Mouse (Mus musculus) brain, embryonic 18.5 days (tissue): ENCODE results near the gene Bace2.

Source experiments
- DNase-seq: peaks from one replicate; pipeline ENCODE4 v3.0.0-alpha.2; 2012; ENCODE audit warnings: low read depth, low spot score

Bace2 gene

DNA sequence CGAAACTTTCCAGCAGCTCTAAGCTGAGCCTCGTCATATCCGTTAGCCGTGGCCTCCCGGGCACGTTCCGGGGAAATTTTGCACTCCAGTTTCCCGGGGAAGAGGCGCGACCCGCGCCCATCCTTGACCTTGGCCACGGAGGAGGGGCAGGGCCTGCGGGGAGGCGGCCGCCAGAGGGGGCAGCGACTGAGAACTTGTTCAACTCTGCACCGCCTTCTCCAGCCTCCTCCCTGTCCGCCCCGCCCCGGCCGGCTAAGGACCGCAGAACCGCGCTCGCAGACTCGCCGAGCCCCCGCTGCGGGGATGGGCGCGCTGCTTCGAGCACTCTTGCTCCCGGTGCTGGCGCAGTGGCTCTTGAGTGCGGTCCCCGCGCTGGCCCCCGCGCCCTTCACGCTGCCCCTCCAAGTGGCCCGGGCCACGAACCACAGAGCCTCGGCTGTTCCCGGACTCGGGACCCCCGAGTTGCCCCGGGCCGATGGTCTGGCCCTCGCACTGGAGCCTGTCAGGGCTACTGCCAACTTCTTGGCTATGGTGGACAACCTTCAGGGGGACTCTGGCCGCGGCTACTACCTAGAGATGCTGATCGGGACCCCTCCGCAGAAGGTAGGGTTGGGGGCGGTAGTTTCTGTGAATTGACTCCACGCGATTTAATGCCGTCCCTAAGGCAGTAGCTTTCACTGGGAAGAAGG is at the start of gene Bace2:
TSS of gene Bace2 (plus strand) at position 244 of the 689 bp plus-strand sequence.
- DNase-seq: no peak

DNA sequence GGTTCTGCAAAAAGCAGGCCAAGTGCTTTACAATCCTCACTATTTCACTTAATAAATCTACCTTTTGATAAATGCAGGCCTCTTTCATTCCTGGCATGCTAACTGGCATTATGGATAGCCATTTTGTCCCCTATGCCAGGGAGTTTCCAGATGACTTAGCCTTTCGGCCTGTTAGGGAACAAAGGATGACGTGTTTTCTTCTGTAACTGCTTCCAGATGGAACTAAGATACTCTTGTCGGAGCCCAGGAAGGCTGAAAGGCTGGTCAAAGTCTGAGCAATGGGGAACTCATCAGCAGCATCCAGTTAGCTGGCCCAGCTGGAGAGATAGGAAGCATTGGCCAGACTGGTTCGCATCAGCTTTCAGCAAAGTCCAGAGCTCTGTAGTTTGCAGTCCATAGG is 48.9 kb upstream of the Bace2 start:
- DNase-seq: no peak

DNA sequence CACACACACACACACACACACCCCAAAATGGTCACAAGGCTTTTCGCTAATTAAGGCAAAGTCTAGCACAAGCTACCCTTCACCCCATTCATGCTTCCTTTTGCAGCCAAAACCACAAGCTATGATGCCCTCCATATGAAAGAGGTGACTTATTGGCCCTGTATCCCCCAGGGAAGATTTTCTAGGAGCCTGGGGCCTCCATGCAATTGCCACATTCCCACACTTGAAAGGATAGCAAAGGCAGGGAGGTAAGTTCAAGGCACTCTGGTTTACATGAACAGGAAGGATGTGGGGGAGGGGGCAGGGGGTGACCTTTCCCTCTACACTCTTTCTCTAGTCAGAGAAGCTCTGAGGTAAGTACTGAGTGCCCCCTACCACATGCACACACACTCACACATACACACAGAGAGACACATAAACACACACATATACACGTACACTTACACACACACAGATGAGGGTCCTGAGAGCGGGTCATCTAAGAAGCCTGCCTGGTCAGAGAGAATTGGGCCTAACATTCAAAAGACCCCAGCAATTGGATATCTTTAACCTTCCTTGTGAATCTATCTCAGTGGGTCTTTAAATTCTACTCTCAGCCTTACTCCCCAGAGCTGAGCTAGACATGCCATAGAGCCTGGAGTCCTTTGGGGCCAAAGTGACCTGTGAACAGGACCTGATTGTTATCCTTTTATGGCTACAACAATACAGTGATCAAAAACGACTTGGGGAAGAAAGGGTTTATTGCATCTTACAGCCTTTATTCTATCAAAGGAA is 46.6 kb upstream of the Bace2 start:
- DNase-seq: no peak

DNA sequence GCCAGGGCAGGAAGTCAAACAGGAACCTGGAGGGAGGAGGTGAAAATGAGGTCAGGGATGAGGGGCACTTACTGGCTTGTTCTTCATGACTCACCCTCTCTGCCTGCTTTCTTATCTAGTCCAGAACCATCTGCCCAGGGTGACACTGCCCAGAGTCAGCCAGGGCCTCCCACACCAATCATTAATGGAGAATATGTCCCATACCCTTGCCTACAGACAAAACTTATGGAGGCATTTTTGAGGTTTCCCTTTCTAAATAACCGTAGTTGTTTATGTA is 46.0 kb upstream of the Bace2 start:
- DNase-seq: no peak

DNA sequence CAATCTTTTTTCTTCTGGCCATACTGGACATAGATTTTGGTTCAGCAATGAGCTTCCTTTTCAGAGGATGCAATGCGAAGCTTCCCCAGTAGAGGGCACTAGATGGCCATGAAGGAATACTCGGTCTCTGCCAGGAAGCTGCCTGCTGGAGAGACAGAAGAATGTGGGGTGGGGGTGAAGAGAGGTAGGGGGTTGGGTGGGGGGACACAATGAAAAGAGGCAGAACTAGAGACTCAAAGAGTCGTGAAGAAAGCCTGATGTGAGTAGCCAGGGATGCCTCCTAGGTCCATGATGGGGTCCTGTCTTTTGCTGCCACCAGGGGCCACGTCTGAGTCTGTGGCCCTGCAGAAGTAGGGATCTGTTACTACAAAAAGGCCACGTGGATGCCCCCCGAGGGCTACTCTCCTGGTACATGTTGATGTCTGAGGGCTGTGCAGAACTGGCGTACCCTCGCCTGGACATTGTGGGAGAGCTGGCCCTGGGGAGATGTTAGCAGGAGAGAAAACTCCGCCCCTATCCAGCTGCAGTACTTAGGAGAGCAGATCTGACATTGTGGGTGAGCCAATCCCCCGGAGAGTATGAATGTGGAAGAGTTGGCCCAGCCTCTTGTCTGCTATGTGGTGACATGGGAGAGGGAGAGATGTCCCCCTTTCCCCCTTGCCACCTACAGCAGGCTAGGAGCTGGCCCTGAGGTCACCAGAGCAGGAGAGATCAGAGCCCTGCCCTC is 43.4 kb upstream of the Bace2 start:
- no peak for DNase-seq

DNA sequence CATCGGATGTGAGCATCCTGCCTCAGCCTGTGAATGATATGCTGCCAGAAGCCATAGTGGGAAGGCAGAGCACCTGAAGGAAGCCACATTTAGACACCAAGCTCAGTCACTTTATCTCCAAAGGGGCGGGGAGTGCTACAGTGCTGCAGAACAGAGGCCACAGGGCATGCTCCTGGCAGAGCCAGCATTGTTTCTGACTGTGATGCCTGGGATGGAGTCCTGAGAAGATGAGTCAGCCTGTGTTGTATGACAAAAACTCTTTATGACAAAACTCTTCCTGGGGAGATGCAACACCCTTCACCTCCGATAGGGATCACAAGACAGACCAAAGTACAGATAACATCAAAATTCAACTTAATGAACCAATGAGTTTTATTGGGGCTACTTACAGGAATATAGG is 35.0 kb upstream of the Bace2 start:
- DNase-seq: no peak

DNA sequence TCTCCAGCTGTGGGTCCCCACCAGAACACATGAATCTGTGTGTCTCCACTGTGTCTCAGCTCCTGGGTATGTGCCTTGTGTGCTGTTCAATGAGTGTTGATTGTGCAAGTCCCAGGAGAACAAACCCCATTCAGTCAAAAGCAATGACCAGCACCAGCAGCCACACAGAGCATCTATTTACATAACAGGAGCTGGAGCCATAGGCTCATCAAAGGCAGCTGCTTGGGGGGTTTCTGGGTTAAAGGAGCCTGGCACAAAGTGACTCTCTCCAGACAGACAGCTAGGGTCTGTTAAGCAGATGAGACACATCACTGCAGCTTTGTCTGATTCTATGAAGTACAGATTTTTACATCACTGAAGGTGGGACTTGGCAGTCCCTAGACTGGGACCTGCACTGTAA is 33.9 kb upstream of the Bace2 start:
- DNase-seq: no peak

DNA sequence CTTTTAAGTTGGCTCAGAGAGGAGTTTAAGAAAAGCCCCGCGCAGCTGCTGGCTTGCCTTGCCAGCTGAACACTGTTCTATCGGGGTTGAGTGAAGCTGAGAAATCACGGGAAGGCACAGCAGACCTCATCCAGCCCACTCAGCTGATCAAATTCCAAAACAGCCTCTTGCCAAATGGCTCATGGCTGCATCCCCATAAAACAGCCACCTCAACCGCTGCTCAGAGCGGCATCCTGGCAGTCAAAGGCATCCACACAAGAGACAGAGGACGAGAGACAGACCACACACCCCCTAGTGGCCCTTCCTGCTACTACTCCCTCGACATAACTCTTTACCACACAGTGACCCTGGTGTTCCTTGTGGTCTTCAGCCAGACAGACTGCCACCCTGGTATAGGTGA is 30.6 kb upstream of the Bace2 start:
- no peak for DNase-seq

DNA sequence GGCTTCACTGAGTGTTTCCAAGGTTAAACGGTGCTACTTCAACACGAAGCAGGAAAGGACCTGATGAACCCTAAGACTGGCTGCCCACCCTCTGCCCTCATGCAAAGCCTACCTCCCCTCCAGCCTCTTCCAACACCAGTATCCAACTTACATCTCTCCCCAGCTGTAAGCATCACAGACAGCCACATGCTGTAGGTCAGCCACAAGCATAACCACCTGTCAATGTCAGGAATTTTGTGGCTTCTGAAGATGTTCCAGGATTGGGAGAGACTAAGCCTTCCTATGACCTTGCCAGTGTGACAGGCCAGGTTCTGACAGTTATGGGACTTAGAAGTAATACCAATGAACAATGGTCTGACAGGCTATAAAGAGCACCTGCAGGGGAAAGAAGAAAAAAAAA is 27.9 kb upstream of the Bace2 start:
- no peak for DNase-seq

DNA sequence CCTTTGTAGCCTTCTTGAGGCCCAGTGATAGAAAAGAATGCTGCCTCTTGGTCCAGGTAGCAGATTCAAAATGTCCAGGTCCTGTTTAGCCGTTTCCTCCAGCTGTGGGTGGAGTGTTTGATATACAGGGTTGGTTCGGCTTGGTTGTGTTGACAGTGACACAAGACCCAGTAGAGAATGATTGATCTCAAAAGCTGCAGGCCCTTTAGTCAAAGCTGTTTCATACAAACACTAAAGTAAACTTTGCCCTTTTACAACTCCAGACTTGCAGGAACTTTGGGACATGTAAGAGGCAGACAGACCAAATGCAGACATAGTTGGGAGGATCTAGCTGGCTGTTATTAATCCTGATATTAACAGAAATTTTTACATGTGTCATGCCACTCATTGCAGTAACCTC is 3.5 kb upstream of the Bace2 start:
- DNase-seq: no peak

DNA sequence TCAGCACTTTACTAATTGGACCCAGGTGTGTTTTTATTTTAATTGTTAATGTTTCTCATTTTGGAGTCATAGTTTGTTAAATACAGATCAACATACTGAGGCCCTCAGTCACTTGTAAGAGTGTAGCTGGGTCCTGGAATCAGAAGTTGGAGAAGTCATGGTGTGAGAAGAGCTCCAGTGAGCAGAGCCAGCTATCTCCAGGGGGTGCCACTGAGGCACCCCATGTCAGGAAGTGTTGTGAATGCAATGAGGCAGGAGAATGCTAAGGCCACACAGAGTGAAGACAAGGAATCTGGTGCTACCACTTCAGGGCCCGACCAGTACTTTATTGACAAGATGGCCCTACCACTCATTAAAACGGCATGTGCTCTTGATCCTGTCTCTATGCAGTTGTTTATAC is 1.9 kb upstream of the Bace2 start:
- no peak for DNase-seq

DNA sequence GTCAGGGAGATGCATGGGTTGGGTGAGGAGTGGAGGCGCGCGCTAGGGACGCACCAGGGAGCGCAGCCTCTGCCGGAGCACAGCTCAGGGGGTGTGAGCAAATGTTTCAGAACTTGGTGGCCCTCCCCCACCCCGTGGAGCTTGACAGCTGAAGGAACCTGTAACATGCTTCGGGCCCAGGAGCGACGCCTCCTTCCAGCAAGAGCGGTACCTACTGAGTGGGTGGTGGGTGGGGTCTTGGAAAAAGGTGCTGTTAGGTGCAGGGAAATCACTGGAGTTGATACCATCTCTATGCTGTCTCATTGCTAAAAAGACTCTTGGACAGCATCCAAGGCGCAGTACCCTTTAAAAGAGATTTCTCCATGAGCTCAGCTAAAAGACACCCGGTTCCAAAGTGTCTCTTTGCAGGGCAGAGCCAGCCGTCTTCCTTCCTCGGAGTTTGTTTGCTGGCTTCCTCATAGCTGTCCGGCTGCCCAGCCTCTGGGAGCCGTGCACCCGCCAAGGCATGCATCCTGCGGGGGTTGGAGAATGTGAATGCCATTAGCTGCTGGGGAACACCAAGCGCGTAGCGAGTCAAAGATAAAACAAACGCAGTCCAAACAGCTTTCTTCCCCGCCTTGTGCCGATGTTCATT is 763 bp downstream of the Bace2 start:
- no peak for DNase-seq

DNA sequence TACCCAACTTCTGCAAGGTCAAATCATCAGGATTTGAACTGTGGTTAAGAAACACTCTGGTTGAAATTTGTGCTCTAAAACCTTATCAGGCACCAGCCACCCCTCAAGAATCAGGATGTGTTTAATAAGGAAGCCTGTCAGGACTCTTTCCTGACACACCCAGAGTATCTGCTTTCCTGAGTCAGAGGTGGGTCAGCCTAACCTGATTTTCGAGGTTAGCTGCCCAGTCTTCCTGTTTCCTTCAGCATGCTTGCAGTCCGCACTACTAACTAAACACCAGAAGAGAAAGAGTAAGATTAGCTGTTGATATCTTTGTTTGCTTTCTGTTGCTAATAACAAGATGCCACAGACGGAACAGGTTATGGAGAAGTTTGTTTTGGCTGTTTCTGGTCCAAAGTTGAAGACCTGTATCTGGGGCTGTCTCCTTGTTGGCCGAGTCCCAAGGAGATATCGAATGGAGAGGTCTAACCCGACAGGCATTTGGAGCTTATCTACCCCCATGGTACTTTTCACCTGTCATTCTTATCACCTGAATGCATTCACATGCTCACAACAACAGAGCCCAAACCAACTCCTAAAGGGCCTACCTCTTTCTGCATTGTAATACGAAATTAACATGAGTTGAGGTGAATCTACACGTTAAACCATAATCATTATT is 5.8 kb downstream of the Bace2 start:
- DNase-seq: no peak

DNA sequence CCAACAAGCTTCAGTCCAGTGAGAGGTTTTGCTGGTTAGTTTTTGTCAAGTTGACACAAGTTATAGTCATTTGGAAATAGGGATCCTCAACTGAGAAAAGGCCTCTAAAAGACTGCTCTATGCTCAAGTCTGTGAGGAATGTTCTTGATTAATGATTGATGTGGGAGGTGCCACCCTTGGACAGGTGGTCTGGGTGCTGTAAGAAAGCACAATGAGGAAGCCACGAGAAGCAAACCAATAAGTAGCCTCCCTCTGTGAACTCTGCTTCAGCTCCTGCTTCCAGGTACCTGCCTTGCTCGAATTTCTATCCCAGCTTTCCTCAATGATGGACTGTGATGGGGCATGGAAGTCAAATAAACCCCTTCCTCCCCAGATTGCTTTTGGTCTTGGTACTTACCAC is 9.6 kb downstream of the Bace2 start:
- DNase-seq: no peak

DNA sequence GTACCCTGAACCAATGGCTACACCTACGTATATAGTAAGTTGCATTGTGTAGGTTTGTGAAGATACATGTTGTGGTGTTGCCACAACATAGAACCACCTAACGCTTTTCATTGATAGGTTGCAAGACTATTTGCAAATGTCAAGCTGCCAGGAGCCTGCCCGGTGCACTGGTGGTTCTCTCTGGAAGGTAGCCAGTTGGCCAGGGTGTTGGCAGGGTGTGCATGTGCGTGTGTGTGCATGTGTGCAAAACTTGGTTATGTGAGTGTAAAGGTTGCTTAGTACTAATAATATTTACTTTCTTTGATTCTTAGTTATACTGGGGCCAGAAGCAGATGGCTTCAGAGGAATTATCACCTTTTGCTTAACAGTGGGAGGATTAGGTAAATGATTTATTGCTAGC is 13.7 kb downstream of the Bace2 start:
- no peak for DNase-seq

DNA sequence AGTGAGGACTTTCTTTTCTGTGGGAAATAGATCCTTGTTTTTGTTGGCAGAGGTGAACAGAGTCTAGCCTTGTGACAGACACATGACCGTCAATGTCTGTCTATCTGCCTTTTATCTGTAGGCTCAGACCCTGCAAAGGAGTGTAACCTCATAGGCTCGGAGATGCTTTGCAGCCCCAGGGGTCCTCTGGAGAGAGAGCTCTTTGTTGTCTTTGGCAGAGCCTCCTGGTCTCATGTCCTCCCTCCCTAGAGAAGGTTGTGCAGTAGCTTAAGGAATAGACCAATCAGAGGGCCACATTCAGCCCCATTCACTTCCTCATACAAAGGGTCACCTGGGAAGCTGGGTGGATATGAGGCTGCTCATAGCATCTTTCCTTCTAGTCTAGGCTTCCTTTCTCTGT is 31.4 kb downstream of the Bace2 start:
- DNase-seq: no peak

DNA sequence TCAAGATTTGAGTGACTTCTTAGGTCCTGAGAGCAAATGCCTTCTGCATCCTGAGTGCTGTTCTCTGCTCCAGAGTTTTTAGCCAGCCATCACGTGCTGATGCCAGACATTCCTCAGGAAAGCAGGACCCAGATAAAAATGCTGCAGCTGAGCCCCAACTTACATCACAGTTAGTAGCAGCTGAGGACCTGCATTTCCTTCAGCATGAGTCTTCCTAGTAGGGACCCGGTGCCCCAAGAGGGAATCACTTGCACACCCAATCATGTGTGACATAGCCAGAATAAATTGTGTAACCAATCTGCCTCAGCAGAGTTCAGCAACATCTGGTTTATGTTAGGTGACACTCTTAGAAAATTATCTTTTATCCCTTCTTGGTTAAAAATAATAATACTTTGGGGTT is 34.7 kb downstream of the Bace2 start:
- DNase-seq: no peak

DNA sequence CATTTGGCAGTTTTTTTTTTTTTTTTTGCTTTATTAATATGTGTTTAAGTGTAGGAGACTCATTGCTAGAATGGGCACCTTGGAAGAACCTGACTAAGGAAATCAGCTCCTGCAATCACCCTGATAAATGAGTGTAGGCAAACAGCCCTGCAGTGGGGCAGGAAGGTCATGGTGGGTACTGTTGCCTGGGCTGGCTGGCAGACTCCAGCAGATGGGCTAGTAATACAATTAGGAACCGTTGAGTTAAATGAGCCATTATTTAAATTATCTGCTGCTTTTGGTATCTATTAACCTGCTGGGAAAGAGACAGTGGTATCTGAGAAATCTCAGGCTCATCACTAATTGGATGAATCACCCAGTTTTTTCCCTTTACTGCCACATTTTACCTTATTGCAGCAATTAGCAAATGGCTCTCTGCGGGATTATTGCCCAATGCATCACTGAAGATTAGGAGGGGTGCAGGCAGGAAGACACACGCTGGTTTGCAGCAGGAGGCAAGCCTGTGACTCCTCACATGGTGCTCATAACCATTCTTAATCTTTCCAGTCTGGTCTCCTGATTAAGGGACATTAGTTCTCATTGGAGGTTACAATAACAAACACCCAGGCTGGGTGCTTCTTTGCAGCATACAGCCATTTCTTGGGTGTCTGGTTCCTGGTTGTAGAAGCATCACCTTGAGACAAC is 35.3 kb downstream of the Bace2 start:
- no peak for DNase-seq

DNA sequence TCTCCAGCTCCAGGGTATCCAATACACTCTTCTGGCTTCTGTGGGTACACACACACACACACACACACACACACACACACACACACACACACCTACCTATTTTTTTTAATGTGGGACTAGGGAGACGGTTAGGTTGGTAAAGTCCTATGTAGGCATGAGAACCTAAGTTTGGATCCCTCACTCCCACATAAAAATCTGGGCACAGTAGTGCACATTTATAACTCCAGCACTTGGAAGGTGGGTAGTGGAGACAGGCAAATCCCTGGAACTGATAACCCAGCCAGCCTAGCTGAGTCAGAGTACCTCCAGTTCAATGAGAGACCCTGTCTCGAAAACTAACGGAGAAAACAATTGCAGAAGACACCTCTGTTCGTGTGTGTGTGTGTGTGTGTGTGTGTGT is 39.9 kb downstream of the Bace2 start:
- no peak for DNase-seq

DNA sequence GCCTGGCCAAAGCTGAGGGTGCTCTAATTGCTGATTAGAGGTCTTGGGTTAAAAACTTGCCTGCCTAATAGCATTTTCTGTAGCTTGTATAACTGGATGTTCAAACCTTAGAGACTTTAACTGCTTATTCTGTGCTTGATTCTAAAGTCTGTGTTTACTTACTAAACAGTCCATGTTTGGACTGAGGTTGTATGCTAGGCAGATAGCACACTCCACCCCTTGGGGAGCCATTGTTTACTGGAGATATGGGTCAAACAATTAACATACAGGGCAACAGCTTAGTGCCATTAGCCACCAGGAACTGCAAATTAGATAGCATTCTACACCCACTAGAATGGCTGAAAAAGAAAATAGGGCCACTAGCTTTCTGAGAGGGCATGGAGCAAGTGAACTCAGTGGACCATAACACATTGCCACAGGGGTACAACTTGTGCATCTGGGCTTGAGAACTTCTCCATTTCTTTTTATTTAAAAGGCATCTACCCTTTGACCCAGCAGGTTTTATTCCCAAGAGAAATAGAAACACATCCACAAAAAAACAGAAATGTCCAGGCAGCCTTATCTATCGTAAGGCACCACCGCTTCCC is 41.5 kb downstream of the Bace2 start:
- no peak for DNase-seq

DNA sequence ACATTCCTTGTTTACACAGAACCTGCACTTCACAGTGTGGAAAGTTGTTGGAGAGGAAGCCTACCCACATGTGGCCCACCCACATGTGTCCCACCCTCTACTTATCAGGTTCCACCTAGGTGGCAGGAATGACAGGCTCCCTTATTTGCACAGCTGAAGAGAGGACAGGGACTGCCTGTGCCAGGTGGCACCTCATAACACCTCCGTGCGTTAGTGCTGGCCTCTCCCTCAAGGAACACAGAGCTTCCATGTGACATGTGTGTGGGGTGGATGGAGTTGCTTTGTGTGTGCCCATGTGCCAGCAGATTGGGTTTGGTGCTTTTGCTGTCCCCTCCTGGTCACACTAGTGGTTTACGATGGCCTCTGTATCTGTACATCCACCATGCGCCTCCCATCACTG is 43.4 kb downstream of the Bace2 start:
- no peak for DNase-seq
